In genomic region chrX:10576349-10576748, GRCm38 (mm10) we compare ENCODE assay signal across 11 mouse cellular contexts.
"Had no signal": no experiment of that assay in that cellular context is flagged by ENCODE, and none has a peak within 500 bp of the region (broad histone marks: within the 10 kb centered on the region; RNA-seq: fewer than 3 reads in every experiment).

No protein-coding gene starts in this region.

- H3K9me3 ChIP-seq: kidney, embryonic 15.5 days; limb, embryonic 13.5 days; midbrain, embryonic 12.5 days; neural tube, embryonic 13.5 days; stomach, embryonic 15.5 days had no signal

- H3K27me3 ChIP-seq: limb, embryonic 13.5 days; midbrain, embryonic 12.5 days; neural tube, embryonic 13.5 days; stomach, embryonic 15.5 days had no signal

- H3K36me3 ChIP-seq: kidney, embryonic 15.5 days; limb, embryonic 13.5 days; midbrain, embryonic 12.5 days; neural tube, embryonic 13.5 days; stomach, embryonic 15.5 days had no signal

- H3K4me3 ChIP-seq: kidney, embryonic 15.5 days; limb, embryonic 13.5 days; midbrain, embryonic 12.5 days; neural tube, embryonic 13.5 days; stomach, embryonic 15.5 days had no signal

- H3K4me2 ChIP-seq: kidney, embryonic 15.5 days; limb, embryonic 13.5 days; midbrain, embryonic 12.5 days; neural tube, embryonic 13.5 days; stomach, embryonic 15.5 days had no signal

- DNase-seq: kidney, postnatal 25 days; left cerebral cortex, postnatal 4 days; lung, adult 18-20 months; retina, postnatal 1 day; right cerebral cortex, postnatal 4 days had no signal

- H3K27ac ChIP-seq: kidney, embryonic 15.5 days; limb, embryonic 13.5 days; liver, embryonic 14.5 days; midbrain, embryonic 12.5 days; neural tube, embryonic 13.5 days; stomach, embryonic 15.5 days had no signal

- H3K9ac ChIP-seq: kidney, embryonic 15.5 days; limb, embryonic 13.5 days; liver, embryonic 14.5 days; midbrain, embryonic 12.5 days; neural tube, embryonic 13.5 days; stomach, embryonic 15.5 days had no signal

- H3K4me1 ChIP-seq: kidney, embryonic 15.5 days; limb, embryonic 13.5 days; stomach, embryonic 15.5 days had no signal
